Mouse (Mus musculus): ENCODE measurements at regions not wholly inside any gene's neighbourhood (a gene's known extent, or its start where the extent isn't known, plus 50 kb on each side); places are given as distances from the start of the nearest gene placed in this dataset.
"Not testable (repeated sequence)": the region's sequence is repeated elsewhere in the genome, so short reads cannot be mapped to it uniquely, and the experiment has no call there.

DNA sequence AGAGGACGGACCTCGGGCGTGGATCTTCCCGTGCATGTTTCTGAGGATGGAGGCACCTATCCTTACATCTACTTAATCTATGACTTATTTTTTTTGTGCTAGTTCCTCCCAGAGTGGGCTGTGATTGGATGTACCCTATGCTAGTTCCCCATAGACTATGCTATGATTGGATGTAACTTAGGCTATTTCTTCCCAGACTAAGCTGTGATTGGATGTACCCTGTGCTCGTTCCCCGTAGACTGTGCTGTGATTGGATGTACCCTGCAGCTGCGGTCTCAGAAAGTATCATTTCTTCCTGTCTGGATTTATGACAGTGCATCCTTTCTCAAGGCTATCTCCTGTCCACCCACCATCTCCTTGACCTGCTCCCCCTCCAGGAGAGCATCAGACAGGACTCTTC lies 410.2 kb downstream of the Ptpru start:
- no peak for DNase-seq (ENCODE audit: low spot score)

DNA sequence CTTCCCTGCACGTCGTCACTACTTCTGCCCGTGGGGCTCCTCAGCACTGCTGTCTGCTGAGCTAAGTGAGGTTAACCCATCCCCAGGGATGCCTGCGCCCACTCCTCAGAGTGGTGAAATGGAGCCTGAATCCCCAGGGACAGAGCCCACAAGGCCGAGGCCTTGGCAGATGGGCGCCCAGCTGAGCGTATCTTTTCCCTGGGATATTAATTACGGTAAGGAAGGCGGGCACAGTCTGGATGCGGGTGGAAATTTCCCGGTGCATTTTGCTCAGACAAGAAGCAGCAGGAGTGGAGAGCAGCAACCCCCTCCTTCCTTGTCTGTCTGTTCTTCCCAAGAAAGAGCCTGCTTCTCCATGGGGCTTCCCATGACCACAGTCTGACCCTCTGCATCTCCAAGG lies 408.7 kb downstream of the Ptpru start:
- DNase-seq (ENCODE audit: low spot score), result no peak

DNA sequence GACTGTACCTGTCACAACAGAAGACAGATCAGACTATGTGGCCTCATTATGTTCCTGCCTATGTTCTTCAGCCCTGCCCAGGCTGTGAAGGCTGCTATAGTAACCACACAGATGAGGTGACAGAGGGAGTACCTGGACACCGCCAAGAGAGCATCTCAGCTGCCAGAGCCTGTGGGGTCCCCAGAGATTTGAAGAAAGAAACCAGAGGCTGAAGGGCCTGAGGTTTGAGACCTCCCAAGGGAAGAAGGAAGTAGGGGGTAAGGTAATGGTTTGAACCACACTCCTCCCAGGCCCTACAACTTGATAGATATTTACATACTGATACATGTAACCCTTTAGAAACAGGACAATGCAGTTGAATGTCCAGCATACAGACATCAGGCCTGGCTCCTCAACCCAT lies 407.7 kb downstream of the Ptpru start:
- no peak for DNase-seq (ENCODE audit: low spot score)

DNA sequence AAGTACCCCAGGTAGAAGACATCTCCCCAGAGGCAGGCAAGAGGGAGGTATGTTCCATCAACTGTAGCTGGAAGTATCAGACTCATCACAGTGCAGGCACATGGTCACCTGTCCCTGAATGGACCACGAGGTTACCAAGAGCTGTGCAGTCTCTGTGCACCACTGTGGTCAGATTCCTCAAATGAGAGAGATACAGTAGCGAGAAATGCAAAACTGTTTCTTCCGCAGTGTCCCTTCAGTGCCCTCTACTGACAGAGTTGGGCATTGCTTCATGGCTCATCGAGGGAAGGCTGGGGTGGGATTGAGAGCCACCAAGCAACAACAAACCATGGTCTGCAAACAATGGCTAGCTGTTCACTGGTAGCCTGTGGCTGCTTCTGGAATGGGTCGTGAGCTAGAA lies 406.9 kb downstream of the Ptpru start:
- peak; percentile 90 for DNase-seq (ENCODE audit: low spot score)

DNA sequence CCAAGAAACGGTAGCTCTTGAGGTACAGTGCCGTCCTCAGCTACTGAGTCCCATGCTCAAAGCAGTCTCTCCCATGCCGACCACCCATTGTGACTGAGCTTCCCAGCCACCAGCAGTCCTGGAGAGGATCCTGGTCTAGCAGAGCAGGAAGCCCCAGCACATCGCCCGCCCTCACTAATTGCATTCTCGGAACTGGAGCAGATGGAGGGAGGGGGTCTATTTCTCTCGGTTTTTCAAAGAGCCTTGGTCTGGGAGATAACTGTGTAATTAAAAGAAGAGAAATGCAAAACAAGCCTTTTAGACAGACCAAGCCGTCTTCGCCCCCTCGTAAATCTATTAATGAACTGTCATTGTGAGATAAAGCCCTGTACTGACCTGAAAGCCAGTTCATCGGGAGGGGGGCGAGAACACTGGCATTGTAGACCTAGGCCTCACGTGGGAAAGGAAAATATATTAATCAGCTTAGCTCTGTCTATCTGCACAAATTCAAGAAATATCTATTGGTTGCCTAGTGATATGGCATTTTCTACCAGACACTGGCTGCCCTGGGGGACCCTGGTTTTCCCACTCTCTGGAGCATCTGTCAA lies 405.4 kb downstream of the Ptpru start:
- DNase-seq (ENCODE audit: low spot score), result no peak

DNA sequence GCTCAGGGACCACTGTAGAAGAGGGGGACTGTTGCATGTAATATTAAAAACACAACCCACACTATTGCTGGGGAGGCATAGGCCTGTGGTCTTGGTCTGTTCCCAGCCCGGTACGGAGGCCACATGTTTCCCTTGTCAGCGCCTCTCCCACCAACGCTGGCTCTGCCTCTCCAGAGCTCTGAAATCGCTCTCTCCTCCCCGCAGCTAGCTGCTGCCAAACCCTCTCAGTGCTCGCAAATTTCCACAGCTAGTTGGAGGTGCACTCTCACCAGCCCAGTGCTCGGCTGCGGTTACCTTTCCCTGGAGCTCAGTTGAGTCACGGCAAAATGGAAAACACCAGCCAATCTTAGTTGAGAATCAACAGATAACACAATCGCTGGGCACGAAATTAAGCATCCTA lies 402.9 kb downstream of the Ptpru start:
- DNase-seq (ENCODE audit: low spot score), result no peak

DNA sequence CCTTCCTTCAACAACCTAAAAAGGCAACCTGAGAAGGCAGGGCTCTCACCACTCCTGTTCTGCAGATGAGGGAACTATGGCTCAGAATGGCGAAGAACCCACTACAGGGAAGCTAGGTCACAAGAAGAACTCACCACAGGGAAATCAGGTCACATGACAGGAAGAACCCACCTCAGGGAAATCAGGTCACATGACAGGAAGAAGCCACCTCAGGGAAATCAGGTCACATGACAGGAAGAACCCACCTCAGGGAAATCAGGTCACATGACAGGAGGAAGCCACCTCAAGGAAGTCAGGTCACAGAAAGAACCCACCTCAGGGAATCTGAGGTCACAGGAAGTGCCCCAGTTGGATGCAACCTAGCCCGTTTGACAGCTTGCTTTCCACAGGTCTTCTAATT lies 399.7 kb downstream of the Ptpru start:
- DNase-seq (ENCODE audit: low spot score), result no peak

DNA sequence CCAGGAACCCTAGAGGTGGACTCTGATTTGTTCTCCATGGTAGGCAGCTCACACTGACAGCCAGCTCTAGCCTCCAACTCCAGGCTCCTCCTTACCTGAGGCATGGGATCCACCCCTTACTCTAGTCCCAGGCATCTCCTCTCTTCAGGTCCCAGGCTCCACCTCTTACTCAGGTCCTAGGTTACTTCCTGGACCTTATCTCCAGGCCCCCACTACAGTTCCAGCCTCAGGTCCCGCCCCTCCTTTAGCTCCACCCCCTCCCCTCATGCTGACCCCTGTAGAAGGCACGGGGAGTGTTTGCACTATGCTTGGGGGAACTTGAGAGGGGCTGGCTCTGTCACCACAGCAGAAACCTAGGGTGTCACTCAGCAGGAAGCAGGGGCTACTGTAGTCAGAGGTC lies 399.2 kb downstream of the Ptpru start:
- DNase-seq (ENCODE audit: low spot score), result no peak

DNA sequence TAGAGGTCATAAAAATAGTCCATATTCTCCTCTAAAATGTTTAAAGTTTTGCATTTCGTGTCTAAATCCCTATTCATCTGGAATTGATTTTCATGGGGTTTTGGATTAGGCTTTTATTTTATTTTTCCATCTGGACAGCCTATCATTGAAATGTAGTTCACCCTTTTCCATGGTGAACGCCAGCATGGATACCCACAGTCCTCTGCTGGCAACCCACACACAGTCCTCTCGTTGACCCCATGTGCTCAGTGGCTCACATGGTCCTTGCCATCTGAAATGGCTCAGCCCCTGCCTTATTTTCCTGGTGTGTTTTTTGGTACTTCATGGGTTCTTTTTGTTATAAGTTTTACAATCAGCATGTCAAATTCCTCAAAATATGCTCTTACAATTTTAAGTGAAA lies 397.2 kb downstream of the Ptpru start:
- DNase-seq (ENCODE audit: low spot score), result no peak

DNA sequence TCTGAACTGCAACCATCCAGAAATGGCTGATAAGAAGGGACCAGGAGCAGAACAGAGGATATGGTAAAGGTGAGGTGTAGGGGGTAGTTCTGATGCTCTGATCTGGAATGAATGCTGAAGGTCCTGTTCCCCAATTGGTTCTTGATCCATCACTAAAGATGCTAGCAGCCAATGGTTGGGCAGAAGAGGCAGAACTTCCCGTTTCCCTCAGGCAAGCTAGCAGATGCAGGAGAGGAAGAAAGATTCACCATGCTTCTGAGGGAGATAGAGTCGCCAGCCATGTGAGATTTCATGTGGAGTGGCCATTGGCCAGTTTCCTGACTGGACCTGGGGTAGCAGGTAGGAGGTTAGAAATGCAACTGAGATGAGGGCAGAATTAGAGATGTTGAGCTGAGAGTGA lies 394.6 kb downstream of the Ptpru start:
- no peak for DNase-seq (ENCODE audit: low spot score)

DNA sequence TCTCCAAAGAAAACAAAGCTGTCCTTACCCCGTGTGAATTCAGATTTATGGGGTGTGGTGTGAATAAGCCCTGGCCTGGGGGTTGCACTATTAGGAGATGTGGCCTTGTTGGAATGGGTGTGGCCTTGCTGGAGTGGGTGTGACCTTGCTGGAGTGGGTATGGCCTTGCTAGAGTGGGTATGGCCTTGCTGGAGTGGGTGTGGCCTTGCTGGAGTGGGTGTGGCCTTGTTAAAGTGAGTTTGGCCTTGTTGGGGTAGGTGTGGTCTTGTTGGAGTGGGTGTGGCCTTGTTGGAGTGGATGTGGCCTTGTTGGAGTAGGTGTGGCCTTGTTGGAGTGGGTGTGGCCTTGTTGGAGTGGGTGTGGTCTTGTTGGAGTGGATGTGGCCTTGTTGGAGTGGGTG lies 387.8 kb downstream of the Ptpru start:
- not testable (repeated sequence) for DNase-seq (ENCODE audit: low spot score)

DNA sequence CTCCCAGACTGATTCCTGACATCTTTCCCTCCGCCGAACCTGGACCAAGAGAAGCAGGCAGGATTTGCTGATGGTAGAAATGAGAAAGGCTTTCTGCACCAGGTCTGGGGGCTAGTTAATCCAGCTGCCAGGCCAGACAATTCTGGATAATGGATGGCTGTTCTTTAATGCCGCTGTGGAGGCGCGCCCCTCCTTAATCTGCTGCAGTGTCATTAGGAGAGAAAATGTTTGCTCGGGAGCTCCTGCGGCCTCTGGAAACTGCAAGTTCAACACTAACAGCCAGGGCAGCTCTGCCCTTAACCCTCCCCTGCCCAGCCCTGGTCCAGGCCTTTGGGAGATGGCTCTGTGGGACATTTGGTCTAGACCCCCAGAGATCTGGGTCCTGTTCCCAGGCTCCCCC lies 380.5 kb downstream of the Ptpru start:
- DNase-seq (ENCODE audit: low spot score), result peak; percentile 39

DNA sequence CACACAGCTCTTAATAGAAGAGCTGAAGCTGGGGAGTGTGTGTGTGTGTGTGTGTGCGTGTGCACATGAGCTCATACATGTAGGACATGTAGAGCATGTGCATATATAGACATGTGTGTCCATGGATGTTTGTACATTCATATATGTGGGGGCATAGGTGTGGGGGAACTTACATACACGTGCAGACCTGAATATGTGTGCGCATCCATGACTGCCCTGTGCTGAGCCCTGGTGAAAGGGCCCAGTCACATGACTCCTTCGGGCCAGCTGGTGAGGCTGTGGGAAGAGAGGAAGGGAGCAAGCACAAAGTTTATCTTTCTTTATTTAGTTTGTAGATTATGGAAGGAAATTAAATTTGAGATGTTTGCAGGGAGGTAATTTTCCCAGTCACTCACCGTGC lies 378.3 kb downstream of the Ptpru start:
- no peak for DNase-seq (ENCODE audit: low spot score)

DNA sequence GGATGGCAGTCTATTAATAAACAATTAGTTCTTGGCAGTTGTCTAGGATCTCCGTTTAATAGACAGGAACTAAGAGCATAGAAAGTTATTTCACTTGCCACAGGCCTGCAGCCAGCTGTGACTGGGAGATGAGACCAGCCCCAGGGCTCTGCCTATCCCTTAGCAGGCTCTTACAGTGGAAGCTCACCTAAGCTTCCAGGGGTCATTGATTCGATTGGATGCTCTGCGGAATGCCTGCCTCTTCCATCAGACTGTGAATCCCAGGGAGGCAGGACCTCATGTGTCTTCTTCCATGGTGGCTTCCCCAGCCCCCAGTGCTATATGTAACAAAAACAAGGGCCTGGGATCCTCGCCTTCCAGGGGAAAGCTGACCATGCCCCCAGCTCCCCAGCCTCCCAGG lies 376.8 kb downstream of the Ptpru start:
- no peak for DNase-seq (ENCODE audit: low spot score)

DNA sequence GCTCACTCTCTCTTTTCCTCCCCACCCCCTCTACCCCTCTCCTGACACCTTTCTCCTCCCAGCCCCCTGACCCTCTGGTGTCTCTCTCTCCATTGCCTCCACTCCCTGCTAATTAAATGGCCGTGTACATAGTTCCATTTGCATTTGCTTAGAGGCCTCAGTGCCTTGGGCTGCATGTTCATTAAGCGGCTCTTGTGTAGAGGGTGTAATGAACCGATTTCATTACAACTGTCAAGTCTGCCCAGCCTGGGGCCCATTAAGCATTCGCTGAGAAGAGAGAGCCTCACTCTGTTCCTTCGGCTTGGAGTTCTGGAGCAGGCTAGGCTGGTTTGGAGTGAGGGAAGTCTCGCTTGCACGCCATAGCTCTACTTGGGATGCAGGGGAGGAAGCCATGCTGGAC lies 376.4 kb downstream of the Ptpru start:
- DNase-seq (ENCODE audit: low spot score), result no peak

DNA sequence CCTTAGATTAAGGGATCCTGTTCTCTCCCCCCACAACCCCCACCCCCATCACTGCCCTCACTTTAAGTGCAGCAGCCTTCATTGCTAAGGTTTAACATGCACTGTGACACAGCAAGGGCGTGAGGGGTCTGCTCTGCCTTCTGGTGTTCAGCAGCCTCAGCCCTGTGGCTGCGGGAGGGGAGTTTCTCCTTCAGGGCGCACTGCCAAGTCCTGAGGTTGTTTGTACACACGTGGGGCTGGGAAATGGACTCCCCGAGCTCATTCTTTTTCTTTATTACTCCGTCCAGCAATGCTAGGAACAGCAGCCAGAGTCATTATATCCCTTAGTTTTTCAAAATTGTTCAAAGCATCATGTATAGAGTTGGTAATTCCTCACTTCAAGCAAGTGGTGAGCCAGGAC lies 363.1 kb downstream of the Ptpru start:
- no peak for DNase-seq (ENCODE audit: low spot score)

DNA sequence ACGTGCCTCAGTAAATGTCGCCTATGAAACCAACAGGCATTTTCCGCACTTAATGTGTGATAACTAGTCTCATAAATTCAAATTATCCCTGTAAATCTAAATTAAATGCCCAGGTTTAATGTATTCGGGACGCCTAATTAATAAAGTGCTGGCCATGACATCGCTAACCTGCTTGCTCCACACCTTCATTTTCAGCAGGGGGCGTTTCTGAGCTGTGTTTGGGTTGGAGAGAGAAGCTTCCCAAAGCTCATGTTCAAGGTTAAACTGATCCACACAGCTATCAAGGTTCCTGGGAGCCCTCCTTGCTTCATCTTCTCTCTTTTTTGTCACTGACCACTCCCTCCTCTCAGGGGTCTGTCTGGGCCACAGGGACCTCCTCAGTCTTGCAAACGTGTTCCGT lies 359.2 kb downstream of the Ptpru start:
- DNase-seq (ENCODE audit: low spot score), result peak; percentile 33

DNA sequence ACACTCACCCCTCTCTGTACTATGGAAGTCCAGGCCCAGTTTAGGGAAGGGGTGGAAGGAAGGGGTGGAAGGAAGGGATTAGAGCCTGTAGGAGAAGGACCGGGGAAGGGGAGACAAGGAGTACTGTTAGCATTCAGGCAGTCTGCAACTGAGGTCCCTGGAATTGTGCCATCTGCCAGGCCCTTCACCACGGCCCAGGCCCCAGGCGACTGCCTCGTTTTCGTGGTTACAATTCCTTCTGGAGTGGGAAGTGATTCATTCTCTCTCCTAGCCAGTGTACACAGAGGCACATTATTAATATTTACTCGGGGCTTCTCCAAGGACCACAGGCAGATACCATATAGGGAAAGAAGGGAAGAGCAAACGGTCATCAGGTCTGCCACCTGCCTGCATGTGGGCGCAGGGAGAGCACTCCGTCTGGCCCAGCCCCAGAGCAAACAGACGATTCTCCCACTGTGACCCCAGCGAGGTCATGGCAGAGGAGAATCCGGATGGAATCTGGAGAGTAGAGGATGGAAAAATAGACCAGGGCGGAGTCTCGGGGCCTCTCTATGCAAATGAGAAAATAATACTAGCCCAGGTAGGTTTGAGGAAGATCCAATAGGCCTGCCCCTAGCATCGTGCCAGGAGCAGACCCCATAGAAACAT lies 354.0 kb downstream of the Ptpru start:
- no peak for DNase-seq (ENCODE audit: low spot score)

DNA sequence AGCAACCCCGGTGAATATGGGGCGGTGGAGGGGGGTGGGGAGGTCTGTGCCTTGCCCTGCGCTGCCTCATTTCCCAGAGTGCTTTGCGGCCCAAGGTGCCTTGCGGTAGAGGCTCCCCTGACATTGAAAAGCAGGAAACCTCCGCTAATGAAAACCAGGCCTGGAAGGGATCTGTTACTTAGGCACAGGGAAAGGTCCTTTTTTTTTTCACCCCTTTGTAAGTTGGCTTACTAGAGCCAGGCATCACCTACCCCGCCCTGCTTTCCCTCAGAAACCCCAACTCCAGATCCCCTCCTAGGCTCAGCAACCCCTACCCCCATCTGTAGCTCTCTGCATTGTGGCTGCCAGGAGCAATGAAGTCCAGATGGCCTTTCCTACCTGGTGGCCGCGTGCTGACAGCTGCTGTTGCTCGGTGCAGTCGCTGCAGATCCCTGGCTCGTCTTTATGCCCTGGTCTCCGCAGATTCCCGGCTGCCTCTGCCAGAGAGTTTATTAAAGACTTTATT lies 353.4 kb downstream of the Ptpru start:
- DNase-seq (ENCODE audit: low spot score), result peak; percentile 82

DNA sequence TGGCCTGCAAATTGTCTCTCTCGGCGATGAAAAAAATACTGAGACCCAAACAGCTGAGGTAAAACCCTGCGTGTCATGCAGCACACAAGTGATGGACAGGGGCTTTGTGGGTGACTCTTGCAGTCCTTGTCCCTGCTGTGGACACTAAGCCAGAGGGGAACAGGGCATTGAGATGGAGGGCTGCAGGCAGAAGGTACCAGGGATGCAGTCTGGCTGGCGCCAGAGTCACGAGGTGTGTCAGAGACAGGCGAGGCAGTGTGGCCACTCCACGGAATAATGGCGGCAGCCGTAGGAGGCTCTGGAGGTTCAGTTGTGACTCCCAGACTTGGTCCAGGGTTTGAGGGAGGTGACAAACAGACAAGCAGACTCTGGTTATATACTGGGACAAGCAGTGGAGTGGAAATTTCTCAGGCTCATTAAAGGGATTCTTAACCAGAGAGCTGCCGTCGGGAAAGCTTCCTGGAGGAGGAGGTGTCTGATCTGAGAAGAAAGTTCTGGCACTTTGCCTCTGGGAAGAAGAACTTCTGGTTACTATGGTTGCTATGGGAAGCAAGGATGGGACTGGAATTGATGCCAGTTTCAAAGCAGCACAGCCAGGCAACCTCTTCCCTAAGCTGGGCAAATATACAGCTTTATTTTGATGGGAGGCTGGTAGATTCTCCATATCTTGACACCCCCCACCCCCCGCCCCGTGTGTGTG lies 352.8 kb downstream of the Ptpru start:
- no peak for DNase-seq (ENCODE audit: low spot score)

DNA sequence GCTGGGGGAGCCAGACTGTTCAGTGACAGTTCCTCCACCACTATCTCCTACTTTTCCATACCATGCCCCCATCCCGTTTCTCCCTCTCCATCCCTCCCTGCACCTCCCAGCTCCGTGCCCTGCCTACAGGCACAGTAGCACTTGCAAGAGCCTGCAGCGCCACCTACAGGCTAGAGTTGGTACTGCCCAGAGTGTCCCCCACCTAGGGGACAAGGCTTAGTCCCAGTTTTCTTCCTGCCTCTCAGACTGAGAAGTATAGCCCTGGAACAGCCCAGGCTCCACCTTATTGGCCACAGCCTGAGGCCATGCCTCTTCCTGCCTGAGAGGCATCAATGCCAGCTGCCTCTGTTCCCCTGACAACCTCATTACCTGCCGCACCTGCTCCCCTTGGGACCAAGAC lies 351.3 kb downstream of the Ptpru start:
- DNase-seq (ENCODE audit: low spot score), result peak; percentile 90

DNA sequence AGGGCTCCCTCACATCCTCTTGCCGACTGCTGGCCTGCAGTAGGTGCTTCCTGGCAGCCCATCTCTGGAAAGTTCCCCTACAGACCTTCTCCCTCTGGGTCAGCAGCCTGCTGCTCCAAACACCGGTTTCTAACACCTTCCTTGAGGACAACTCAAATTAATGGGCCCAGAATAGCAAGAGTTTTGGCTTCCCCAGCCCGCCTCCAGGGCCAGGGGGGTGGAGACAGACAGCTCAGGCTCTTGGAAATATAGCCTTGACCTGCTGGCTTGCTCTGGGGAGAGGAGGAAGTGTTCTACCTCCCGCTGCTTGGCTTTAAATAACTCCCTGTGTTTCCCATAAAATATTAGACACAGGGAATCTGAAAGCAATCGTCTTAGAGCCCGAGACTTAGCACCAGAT lies 349.8 kb downstream of the Ptpru start:
- DNase-seq (ENCODE audit: low spot score), result no peak

DNA sequence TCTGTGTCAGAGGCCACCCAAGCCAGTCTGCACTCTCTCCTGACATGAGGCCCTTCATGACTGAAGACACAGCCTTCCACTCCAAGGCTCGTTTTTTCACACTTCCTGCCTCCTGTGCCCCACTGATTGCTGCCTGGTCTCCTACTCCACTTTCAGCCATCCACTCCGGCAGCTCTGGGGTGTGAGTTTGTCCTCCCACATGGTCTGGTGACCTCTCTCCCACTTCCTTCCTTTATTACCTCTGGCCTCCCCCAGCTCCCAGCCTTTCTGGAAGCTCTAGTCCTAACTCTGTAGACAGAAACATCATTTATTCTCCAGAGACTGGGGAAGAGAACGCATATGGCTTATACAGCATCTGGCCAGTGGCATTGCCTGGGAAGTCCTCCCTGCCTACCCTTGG lies 349.0 kb downstream of the Ptpru start:
- DNase-seq (ENCODE audit: low spot score), result no peak

DNA sequence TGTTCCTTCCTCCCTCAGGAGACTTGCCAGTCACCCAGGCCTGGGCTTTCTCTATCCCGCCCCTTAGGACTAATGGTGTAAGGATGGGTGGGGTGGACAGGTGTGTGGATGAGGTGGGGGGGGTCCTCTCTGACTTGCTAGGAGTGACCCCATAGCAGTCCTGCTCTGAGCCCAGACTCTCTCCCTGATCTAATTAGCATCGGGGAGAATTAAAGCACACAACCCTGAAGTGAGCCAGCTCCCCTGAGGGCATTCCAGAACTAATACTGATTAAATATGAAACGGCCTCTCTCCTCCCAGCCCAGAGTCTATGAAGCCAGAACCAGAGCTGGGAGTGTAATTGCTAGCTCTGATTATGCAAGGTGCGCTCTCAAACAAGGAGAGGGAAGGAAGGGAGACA lies 346.1 kb downstream of the Ptpru start:
- no peak for DNase-seq (ENCODE audit: low spot score)
